Mouse (Mus musculus): Measurements from ENCODE around the gene Dcun1d5.
"Not testable (repeated sequence)": the region's sequence is repeated elsewhere in the genome, so short reads cannot be mapped to it uniquely, and the experiment has no call there.

The Dcun1d5 gene

DNA sequence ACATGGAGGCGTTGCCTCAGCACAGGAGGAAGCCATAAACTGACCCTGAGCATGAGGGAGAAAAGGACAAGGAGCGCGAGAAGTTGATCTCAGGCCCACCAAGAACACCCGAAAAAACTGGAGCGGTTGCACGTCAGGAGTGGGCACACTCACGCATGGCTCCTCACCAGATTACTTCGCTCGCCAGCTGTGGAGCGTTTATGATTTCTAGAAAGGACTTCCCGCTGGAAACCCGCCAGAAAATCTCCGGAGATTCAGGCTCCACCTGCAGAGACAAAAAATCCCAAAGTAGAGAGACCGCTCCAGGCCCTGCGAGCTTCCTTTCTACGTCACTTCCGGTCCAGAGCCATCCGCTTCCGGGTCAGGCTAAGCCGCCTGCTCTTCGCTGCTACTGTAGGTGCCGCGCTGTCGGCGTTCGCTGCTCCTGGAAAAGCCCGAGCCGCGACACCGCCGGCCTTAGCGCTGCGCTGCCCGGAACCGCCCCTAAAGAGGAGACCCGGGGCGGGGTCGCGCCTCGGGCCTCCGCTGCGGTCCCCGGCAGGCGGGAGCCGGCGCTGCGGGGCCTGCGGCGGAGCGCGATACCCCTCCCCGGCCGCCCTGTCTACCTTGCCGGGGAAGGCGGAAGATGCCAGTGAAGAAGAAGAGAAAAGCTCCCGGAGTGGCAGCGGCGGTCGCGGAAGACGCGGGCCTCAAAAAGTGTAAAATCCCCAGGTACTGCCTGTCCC is at the start of gene Dcun1d5, which contains the start of gene Dync2h1:
Gene Dcun1d5 (plus strand): TSS at position 349 of the 725 bp plus-strand sequence.
Gene Dync2h1 (minus strand): TSS at position 275 of the 725 bp plus-strand sequence.
- peak; percentile 83 for DNase-seq (ENCODE audit: low read depth)

- no peak for DNase-seq (ENCODE audit: low read depth)
These were observed 29.9 kb upstream of the Dcun1d5 start for GRCm38 (mm10) chr9:7154391-7154790.

GRCm38 (mm10) chr9:7158605-7159004 is 25.7 kb upstream of the Dcun1d5 start:
- DNase-seq (ENCODE audit: low read depth): no peak

DNA sequence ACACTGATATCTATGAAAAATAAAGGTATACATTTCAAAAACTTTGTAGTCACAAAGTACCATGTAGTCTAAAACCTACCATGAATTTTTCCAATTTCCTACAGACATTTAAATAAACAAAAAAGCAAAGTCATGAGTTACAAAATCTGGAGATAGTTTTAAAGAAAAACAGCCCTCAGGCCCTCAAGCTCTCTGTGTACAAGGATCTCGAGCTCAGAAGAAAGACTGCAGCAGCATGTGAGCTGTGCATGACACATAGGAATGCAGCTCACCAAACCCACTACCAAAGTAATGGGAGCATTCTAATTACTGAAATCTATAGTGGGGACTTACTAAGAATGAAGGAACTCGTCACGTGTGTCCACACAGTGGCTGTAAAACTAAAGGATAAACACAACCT is 24.6 kb upstream of the Dcun1d5 start:
- no peak for DNase-seq (ENCODE audit: low read depth)

DNA sequence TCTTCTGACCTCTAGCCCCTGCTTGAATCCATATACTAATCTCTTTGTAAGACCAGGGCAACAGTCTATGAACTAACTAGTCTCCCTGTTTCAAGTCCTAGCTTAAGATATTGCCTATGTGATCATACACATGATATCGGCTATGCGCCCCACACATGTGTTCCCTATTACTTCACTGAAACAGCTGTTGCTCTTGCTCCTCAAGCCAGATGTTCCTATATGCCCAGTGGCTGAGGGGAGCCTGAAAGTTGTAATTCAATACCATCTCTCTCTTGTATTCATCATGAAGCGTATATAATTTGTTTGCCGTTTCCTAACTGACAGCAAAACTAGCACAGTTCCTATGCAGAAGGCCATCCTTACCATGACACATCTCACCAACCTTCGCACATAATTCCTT is 23.6 kb upstream of the Dcun1d5 start:
- DNase-seq (ENCODE audit: low read depth): no peak

GRCm38 (mm10) chr9:7167339-7167998 is 16.9 kb upstream of the Dcun1d5 start:
- DNase-seq (ENCODE audit: low read depth): no peak

- no peak for DNase-seq (ENCODE audit: low read depth)
These were observed 10.6 kb upstream of the Dcun1d5 start for GRCm38 (mm10) chr9:7173756-7174155.

DNA sequence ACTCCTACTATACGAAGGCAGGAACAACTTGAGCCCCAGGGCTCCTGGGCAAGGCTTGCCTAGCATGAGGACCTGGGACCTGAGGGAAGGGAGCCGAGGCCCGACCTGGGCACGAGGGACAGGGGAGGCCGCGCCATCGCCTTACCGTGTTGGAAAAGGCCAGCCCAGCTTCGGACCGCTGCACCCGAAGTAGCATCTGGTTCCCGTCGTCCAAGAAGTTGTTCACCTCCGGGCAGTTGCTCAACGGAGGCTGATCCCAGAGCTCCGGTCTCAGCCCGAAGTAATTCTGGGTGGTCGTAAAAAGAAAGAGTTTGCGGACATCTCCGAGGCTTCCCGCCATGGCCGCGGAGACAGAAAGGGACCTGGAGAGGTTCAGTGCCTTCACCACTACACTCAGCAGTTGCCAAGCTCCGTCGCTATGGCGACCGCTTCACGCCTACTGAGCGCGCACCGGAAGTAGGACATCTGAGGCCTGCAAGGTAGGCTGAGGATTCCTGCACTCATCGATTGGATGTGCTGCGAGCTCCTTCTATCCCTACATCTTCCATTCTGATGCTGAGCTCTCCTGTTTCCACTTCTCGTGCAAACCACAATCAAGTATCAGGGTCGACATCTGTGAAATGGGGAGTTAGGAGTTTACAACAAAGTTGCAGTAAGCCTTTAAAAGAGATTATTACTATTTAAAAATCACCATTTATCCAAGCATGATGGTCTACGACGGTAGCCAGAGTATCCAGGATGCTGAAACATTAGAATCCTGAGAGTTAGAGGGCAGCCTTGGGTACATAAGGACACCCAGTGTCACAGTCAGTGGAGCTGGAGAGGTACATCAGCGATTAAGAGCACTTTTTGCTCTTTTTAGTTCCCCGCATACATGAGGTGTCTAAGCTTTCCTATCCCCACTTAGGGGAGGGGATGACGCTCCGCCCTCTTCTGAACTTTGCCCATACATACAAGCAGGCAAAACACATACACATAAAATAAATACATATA is 7.4 kb upstream of the Dcun1d5 start:
- DNase-seq (ENCODE audit: low read depth): peak; percentile 69

- DNase-seq (ENCODE audit: low read depth): no peak
These were observed 574 bp downstream of the Dcun1d5 start for GRCm38 (mm10) chr9:7184897-7185291.

GRCm38 (mm10) chr9:7190694-7191093 is 6.4 kb downstream of the Dcun1d5 start:
- not testable (repeated sequence) for DNase-seq (ENCODE audit: low read depth)

- no peak for DNase-seq (ENCODE audit: low read depth)
These were observed 31.9 kb downstream of the Dcun1d5 start for GRCm38 (mm10) chr9:7216240-7216639.

GRCm38 (mm10) chr9:7221024-7221423 is 36.7 kb downstream of the Dcun1d5 start:
- DNase-seq (ENCODE audit: low read depth): no peak

DNA sequence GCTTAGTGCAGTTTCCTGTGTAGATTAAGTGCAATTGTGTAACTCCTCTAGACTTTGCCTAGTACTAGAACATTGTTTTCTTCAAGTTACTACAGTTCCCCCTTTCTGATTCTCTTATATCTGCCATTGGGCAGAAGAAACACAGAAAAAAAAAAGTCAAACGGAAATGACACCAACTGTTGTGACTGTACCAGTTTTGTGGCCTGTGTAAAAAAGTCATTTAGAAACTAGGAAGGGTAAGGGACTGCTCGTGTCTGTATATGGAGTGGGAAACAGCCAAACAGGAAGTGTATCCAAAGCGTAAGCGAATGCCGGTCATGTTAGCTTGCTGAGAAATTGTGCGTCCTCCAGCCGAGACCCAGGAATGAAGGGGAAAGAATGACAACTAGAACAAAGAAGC is 37.1 kb downstream of the Dcun1d5 start:
- no peak for DNase-seq (ENCODE audit: low read depth)

GRCm38 (mm10) chr9:7238619-7239018 is 54.3 kb downstream of the Dcun1d5 start:
- DNase-seq (ENCODE audit: low read depth): no peak

DNA sequence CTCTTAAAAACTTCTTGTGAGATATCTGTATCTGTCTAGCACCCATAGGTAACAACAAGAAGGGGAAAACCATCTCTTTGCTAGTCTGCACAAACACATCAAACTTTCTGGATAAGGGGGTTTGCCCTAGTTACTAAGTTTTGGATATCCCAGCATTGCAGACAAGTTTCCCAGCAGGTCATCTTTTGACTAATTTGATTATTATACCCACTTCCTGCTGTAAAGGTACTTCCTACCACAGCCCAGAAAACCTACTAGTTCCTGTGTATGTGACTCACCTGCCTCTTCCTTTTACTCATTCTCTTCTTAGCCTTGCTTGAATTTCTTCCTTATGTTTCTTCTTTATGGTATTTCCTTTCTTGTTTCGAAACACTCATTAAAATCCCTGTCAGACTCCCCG is 55.6 kb downstream of the Dcun1d5 start:
- no peak for DNase-seq (ENCODE audit: low read depth)

- no peak for DNase-seq (ENCODE audit: low read depth)
These were observed 68.7 kb downstream of the Dcun1d5 start for GRCm38 (mm10) chr9:7252797-7253654.
